Mouse (Mus musculus): Measurements from ENCODE around the gene Aacs. TPM values are rescaled to one million over a fixed set of nuclear protein-coding genes. Genes with fewer than 3 reads are reported as not detected.

Gene Aacs
- total and polyA plus RNA-seq, 2 experiments from 2014 or later, result 4.8 to 13.9 TPM

- 88% methylated on average over 15 of the region's 15 CpGs for WGBS
- Histone ChIP-seq H3K27me3 (ENCODE audit: control insufficient read depth, insufficient read depth, low read length) (no peaks in the 10 kb centered on the region), H3K9ac (replicated peaks; ENCODE audit: low read depth, low read length) (no peak overlapping the region), H3K4me2 (ENCODE audit: low read depth, low read length) (no peak overlapping the region), H3K4me3 (ENCODE audit: low read depth, low read length) (no peak overlapping the region), H3K9me3 (replicated peaks; ENCODE audit: control insufficient read depth, low read length) (no peaks in the 10 kb centered on the region), H3K36me3 (replicated peaks; ENCODE audit: control insufficient read depth, insufficient read depth, low read length) (peaks cover 21% of the 10 kb centered on the region; the same call in 1 of the 2 replicates), H3K4me1 (ENCODE audit: control insufficient read depth, insufficient read depth) (no peaks in the 10 kb centered on the region), H3K27ac (ENCODE audit: low read depth) (no peak overlapping the region)
- no peak for DNase-seq (ENCODE audit: low spot score)
- no peak for TF ChIP-seq EP300 (IDR thresholded peaks at IDR 0.05; ENCODE audit: low read depth)
- no peak for TF ChIP-seq CTCF (IDR thresholded peaks at IDR 0.05; ENCODE audit: low read depth)
- ATAC-seq (ENCODE audit: insufficient read depth, low read depth), result no peak
Observed at GRCm38 (mm10) chr5:125505968-125506367, 30.4 kb downstream of the Aacs start.

- H3K4me3 ChIP-seq (ENCODE audit: low read depth, low read length), result no peak overlapping the region
- no peak overlapping the region for H3K9ac ChIP-seq (replicated peaks; ENCODE audit: low read depth, low read length)
- peaks cover 24% of the 10 kb centered on the region; the same call in 1 of the 2 replicates for H3K36me3 ChIP-seq (replicated peaks; ENCODE audit: control insufficient read depth, insufficient read depth, low read length)
- WGBS, result 91% methylated on average over 9 of the region's 9 CpGs
- DNase-seq (ENCODE audit: low spot score) (no peak), ATAC-seq (ENCODE audit: insufficient read depth, low read depth) (no peak)
- TF ChIP-seq CTCF (IDR thresholded peaks at IDR 0.05; ENCODE audit: low read depth) (no peak), EP300 (IDR thresholded peaks at IDR 0.05; ENCODE audit: low read depth) (no peak)
- H3K27ac ChIP-seq (ENCODE audit: low read depth), result no peak overlapping the region
- no peak overlapping the region for H3K4me2 ChIP-seq (ENCODE audit: low read depth, low read length)
- H3K4me1 ChIP-seq (ENCODE audit: control insufficient read depth, insufficient read depth), result no peaks in the 10 kb centered on the region
- no peaks in the 10 kb centered on the region for H3K27me3 ChIP-seq (ENCODE audit: control insufficient read depth, insufficient read depth, low read length)
- H3K9me3 ChIP-seq (replicated peaks; ENCODE audit: control insufficient read depth, low read length), result no peaks in the 10 kb centered on the region
Observed at GRCm38 (mm10) chr5:125507582-125507981, 32.0 kb downstream of the Aacs start.

- 94% methylated on average over 10 of the region's 10 CpGs for WGBS
- Histone ChIP-seq H3K4me3 (ENCODE audit: low read depth, low read length) (no peak overlapping the region), H3K9ac (replicated peaks; ENCODE audit: low read depth, low read length) (no peak overlapping the region), H3K27me3 (ENCODE audit: control insufficient read depth, insufficient read depth, low read length) (no peaks in the 10 kb centered on the region), H3K9me3 (replicated peaks; ENCODE audit: control insufficient read depth, low read length) (no peaks in the 10 kb centered on the region), H3K4me1 (ENCODE audit: control insufficient read depth, insufficient read depth) (no peaks in the 10 kb centered on the region), H3K27ac (ENCODE audit: low read depth) (no peak overlapping the region), H3K4me2 (ENCODE audit: low read depth, low read length) (no peak overlapping the region), H3K36me3 (replicated peaks; ENCODE audit: control insufficient read depth, insufficient read depth, low read length) (peaks cover 28% of the 10 kb centered on the region; the same call in 1 of the 2 replicates)
- DNase-seq (ENCODE audit: low spot score) (no peak), ATAC-seq (ENCODE audit: insufficient read depth, low read depth) (no peak)
- TF ChIP-seq CTCF (IDR thresholded peaks at IDR 0.05; ENCODE audit: low read depth) (no peak), EP300 (IDR thresholded peaks at IDR 0.05; ENCODE audit: low read depth) (no peak)
Observed at GRCm38 (mm10) chr5:125508006-125508405, 32.4 kb downstream of the Aacs start.

- Histone ChIP-seq H3K9ac (replicated peaks; ENCODE audit: low read depth, low read length) (no peak overlapping the region), H3K27ac (ENCODE audit: low read depth) (no peak overlapping the region), H3K27me3 (ENCODE audit: control insufficient read depth, insufficient read depth, low read length) (no peaks in the 10 kb centered on the region), H3K9me3 (replicated peaks; ENCODE audit: control insufficient read depth, low read length) (no peaks in the 10 kb centered on the region), H3K4me3 (ENCODE audit: low read depth, low read length) (no peak overlapping the region), H3K4me2 (ENCODE audit: low read depth, low read length) (no peak overlapping the region), H3K4me1 (ENCODE audit: control insufficient read depth, insufficient read depth) (no peaks in the 10 kb centered on the region), H3K36me3 (replicated peaks; ENCODE audit: control insufficient read depth, insufficient read depth, low read length) (peaks cover 35% of the 10 kb centered on the region; the same call in 1 of the 2 replicates)
- ATAC-seq (ENCODE audit: insufficient read depth, low read depth) (peak; percentile 15; the same call in 1 of the 2 replicates), DNase-seq (ENCODE audit: low spot score) (no peak)
- peak; percentile 66 for TF ChIP-seq CTCF (IDR thresholded peaks at IDR 0.05; ENCODE audit: low read depth)
- TF ChIP-seq EP300 (IDR thresholded peaks at IDR 0.05; ENCODE audit: low read depth), result no peak
- 56% methylated on average over 5 of the region's 5 CpGs for WGBS
Observed at GRCm38 (mm10) chr5:125509541-125509940, 33.9 kb downstream of the Aacs start.

- peaks cover 38% of the 10 kb centered on the region for H3K36me3 ChIP-seq (replicated peaks; ENCODE audit: control insufficient read depth, insufficient read depth, low read length)
- no peaks in the 10 kb centered on the region for H3K27me3 ChIP-seq (ENCODE audit: control insufficient read depth, insufficient read depth, low read length)
- no peak for TF ChIP-seq CTCF (IDR thresholded peaks at IDR 0.05; ENCODE audit: low read depth)
- no peak for TF ChIP-seq EP300 (IDR thresholded peaks at IDR 0.05; ENCODE audit: low read depth)
- no peaks in the 10 kb centered on the region for H3K4me1 ChIP-seq (ENCODE audit: control insufficient read depth, insufficient read depth)
- ATAC-seq (ENCODE audit: insufficient read depth, low read depth) (no peak), DNase-seq (ENCODE audit: low spot score) (no peak)
- WGBS, result 87% methylated on average over 12 of the region's 12 CpGs
- no peak overlapping the region for H3K9ac ChIP-seq (replicated peaks; ENCODE audit: low read depth, low read length)
- H3K4me2 ChIP-seq (ENCODE audit: low read depth, low read length), result no peak overlapping the region
- no peak overlapping the region for H3K27ac ChIP-seq (ENCODE audit: low read depth)
- no peak overlapping the region for H3K4me3 ChIP-seq (ENCODE audit: low read depth, low read length)
- H3K9me3 ChIP-seq (replicated peaks; ENCODE audit: control insufficient read depth, low read length), result no peaks in the 10 kb centered on the region
Observed at GRCm38 (mm10) chr5:125515006-125515405, 39.4 kb downstream of the Aacs start.

GRCm38 (mm10) chr5:125518640-125519039, 43.0 kb downstream of the Aacs start:
- no peak for ATAC-seq (ENCODE audit: insufficient read depth, low read depth)

More at GRCm38 (mm10) chr5:125518640-125519039, 43.0 kb downstream of the Aacs start:
- 74% methylated on average over 5 of the region's 5 CpGs for WGBS
- Histone ChIP-seq H3K27ac (ENCODE audit: low read depth) (no peak overlapping the region), H3K9me3 (replicated peaks; ENCODE audit: control insufficient read depth, low read length) (no peaks in the 10 kb centered on the region), H3K9ac (replicated peaks; ENCODE audit: low read depth, low read length) (no peak overlapping the region), H3K4me3 (ENCODE audit: low read depth, low read length) (no peak overlapping the region), H3K36me3 (replicated peaks; ENCODE audit: control insufficient read depth, insufficient read depth, low read length) (peaks cover 26% of the 10 kb centered on the region), H3K4me2 (ENCODE audit: low read depth, low read length) (no peak overlapping the region), H3K27me3 (ENCODE audit: control insufficient read depth, insufficient read depth, low read length) (no peaks in the 10 kb centered on the region), H3K4me1 (ENCODE audit: control insufficient read depth, insufficient read depth) (no peaks in the 10 kb centered on the region)
- peak; percentile 37; the same call in 1 of the 2 replicates for TF ChIP-seq CTCF (IDR thresholded peaks at IDR 0.05; ENCODE audit: low read depth)
- TF ChIP-seq EP300 (IDR thresholded peaks at IDR 0.05; ENCODE audit: low read depth), result no peak
- no peak for DNase-seq (ENCODE audit: low spot score)

Data from heart, postnatal 0 days (tissue).